Comparison of ENCODE assay signal across 12 mouse cellular contexts in the genomic region with DNA sequence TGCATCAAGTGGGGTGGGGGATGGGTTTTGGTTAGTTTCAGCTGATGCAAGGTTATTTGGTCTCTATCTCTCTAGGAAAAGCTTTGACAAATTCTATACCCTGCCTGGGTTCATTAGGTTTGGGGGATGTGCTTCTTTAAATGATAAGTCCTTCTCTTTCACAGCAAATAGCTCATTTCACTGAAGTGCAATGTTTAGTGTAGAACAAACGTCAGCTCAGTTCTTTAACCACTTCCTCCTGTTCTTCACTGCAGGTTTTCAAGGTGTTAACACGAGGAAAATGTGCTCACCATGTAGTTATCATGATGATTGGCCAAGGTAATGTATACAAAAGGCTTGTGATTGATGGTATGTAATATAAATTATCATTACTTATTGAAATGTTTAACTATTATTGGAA.
"Had no signal": no experiment of that assay in that cellular context is flagged by ENCODE, and none has a peak within 500 bp of the region (broad histone marks: within the 10 kb centered on the region; RNA-seq: fewer than 3 reads in every experiment).

No protein-coding gene starts in this region.

- H3K27ac ChIP-seq: limb, embryonic 12.5 days; liver, embryonic 13.5 days; lung, embryonic 15.5 days; neural tube, embryonic 12.5 days had no signal

- H3K4me1 ChIP-seq: limb, embryonic 12.5 days; liver, embryonic 13.5 days; lung, embryonic 15.5 days; neural tube, embryonic 12.5 days had no signal

- H3K27me3 ChIP-seq: limb, embryonic 12.5 days; liver, embryonic 13.5 days; lung, embryonic 15.5 days; neural tube, embryonic 12.5 days had no signal

- H3K4me3 ChIP-seq: limb, embryonic 12.5 days; liver, embryonic 13.5 days; lung, embryonic 15.5 days; myocyte; neural tube, embryonic 12.5 days had no signal

- H3K9me3 ChIP-seq: limb, embryonic 12.5 days; liver, embryonic 13.5 days; lung, embryonic 15.5 days; neural tube, embryonic 12.5 days had no signal

- H3K9ac ChIP-seq: limb, embryonic 12.5 days; liver, embryonic 13.5 days; liver, postnatal 0 days; lung, embryonic 15.5 days; neural tube, embryonic 12.5 days had no signal

- H3K36me3 ChIP-seq: limb, embryonic 12.5 days; liver, embryonic 13.5 days; lung, embryonic 15.5 days; neural tube, embryonic 12.5 days had no signal

- H3K4me2 ChIP-seq: limb, embryonic 12.5 days; liver, embryonic 13.5 days; lung, embryonic 15.5 days; neural tube, embryonic 12.5 days had no signal

- DNase-seq: kidney, adult 18-20 months; kidney, postnatal 36 days; liver; liver, embryonic 13.5 days; liver, postnatal 0 days; lung, postnatal 36 days; midbrain, embryonic 14.5 days; thymus, adult 2 months had no signal

- ATAC-seq: liver, postnatal 0 days had no signal
